Mouse (Mus musculus) liver, adult 2 months (tissue): ENCODE data around the gene Gm49486. TPM values are rescaled to one million over a fixed set of nuclear protein-coding genes. Genes with fewer than 3 reads are reported as not detected.

Experiments
- DNase-seq: peaks from one replicate; pipeline ENCODE4 v3.0.0-alpha.2; 2011; ENCODE audit warnings: low read depth, low spot score; ENCODE audit errors: extremely low read depth
- H3K27ac ChIP-seq: fragments of 200-500 bp; replicated peaks from 2 replicates; pipeline ENCODE4 v1.5.1; 2012; ENCODE audit warnings: low read depth, mild to moderate bottlenecking, control low read depth, inconsistent platforms, low read length; ENCODE audit not compliant: insufficient read depth
- H3K27me3 ChIP-seq: fragments of 200-500 bp; 2 replicates; pipeline ENCODE4 v1.6.1; 2012; ENCODE audit warnings: mild to moderate bottlenecking, moderate library complexity, low read length, inconsistent platforms; ENCODE audit not compliant: control insufficient read depth, insufficient read depth
- H3K36me3 ChIP-seq: fragments of 200-500 bp; 2 replicates; pipeline ENCODE4 v1.6.1; 2012; ENCODE audit warnings: low read length, inconsistent platforms; ENCODE audit not compliant: control insufficient read depth, insufficient read depth
- H3K4me1 ChIP-seq: fragments of 200-500 bp; 2 replicates; pipeline ENCODE4 v1.6.1; 2011; ENCODE audit warnings: low read length; ENCODE audit not compliant: control insufficient read depth, insufficient read depth
- H3K4me3 ChIP-seq: fragments of 200-500 bp; 2 replicates; pipeline ENCODE4 v1.5.1; 2011; ENCODE audit warnings: low read depth, mild to moderate bottlenecking, control low read depth, low read length, moderate library complexity; ENCODE audit not compliant: insufficient read depth
- H3K79me2 ChIP-seq: fragments of 200-500 bp; 2 replicates; pipeline ENCODE4 v1.6.1; 2012; ENCODE audit warnings: inconsistent platforms, mild to moderate bottlenecking, low read length, moderate library complexity; ENCODE audit not compliant: control insufficient read depth, insufficient read depth
- H3K9ac ChIP-seq: fragments of 200-500 bp; 2 replicates; pipeline ENCODE4 v1.6.1; 2012; ENCODE audit warnings: low read depth, mild to moderate bottlenecking, control low read depth, inconsistent platforms, low read length
- CTCF ChIP-seq: fragments of 200-500 bp; IDR thresholded peaks from 2 replicates; pipeline ENCODE4 v1.5.1; 2011; ENCODE audit warnings: low read depth, low read length, control low read depth
- POLR2A ChIP-seq: fragments of 200-500 bp; IDR thresholded peaks from 2 replicates; pipeline ENCODE4 v1.6.1; 2011; ENCODE audit warnings: low read length, control low read depth; ENCODE audit not compliant: insufficient read depth; ENCODE audit errors: extremely low read depth
- WGBS: fragments of 180-500 bp; shearing (Covaris S2); methylation state at CpG from one replicate; pipeline ENCODE4 v1.1.7; 2018; 5-methylcytosine and 5-hydroxymethylcytosine counted together
- polyA plus RNA-seq: library from polyadenylated mRNA; depleted of rRNA; stranded (reverse); fragments of >200 nt; gene quantifications from 2 replicates; pipeline ENCODE4 v1.2.3, GENCODE M21; 2012
- total RNA-seq: library from RNA; depleted of rRNA; stranded (reverse); fragments of >200 nt; gene quantifications from 2 replicates; pipeline ENCODE4 v1.2.3, GENCODE M21; 2014

Gm49486 gene
- total and polyA plus RNA-seq, 2 experiments: not detected

- DNase-seq: no peak
- no peak overlapping the region for H3K4me3 ChIP-seq
- H3K79me2 ChIP-seq: no peaks in the 10 kb centered on the region
- 57% methylated on average over 13 of the region's 13 CpGs for WGBS
- H3K27ac ChIP-seq: no peak overlapping the region
- H3K36me3 ChIP-seq: no peaks in the 10 kb centered on the region
- TF ChIP-seq CTCF (no peak), POLR2A (no peak)
- H3K27me3 ChIP-seq: no peaks in the 10 kb centered on the region
- H3K9ac ChIP-seq: no peak overlapping the region
- no peaks in the 10 kb centered on the region for H3K4me1 ChIP-seq
Measured at GRCm38 (mm10) chr15:79201491-79202150, 27.6 kb upstream of the Gm49486 start.

GRCm38 (mm10) chr15:79202575-79202974 lies 26.6 kb upstream of the Gm49486 start:
- DNase-seq: no peak
- no peaks in the 10 kb centered on the region for H3K36me3 ChIP-seq
- H3K27me3 ChIP-seq: no peaks in the 10 kb centered on the region
- H3K79me2 ChIP-seq: no peaks in the 10 kb centered on the region
- no peaks in the 10 kb centered on the region for H3K4me1 ChIP-seq
- H3K4me3 ChIP-seq: no peak overlapping the region
- 60% methylated on average over 10 of the region's 10 CpGs for WGBS
- no peak overlapping the region for H3K9ac ChIP-seq
- no peak overlapping the region for H3K27ac ChIP-seq
- no peak for TF ChIP-seq POLR2A
- no peak for TF ChIP-seq CTCF

- Histone ChIP-seq H3K27ac (no peak overlapping the region), H3K79me2 (no peaks in the 10 kb centered on the region), H3K4me1 (no peaks in the 10 kb centered on the region), H3K36me3 (no peaks in the 10 kb centered on the region), H3K27me3 (no peaks in the 10 kb centered on the region), H3K4me3 (no peak overlapping the region), H3K9ac (no peak overlapping the region)
- TF ChIP-seq POLR2A (no peak), CTCF (no peak)
- DNase-seq: no peak
- WGBS: 82% methylated on average over 6 of the region's 6 CpGs
Measured at GRCm38 (mm10) chr15:79208211-79208610, 21.0 kb upstream of the Gm49486 start.

GRCm38 (mm10) chr15:79208758-79209439 lies 20.3 kb upstream of the Gm49486 start:
- Histone ChIP-seq H3K36me3 (no peaks in the 10 kb centered on the region), H3K4me3 (peak overlapping the region; percentile 35; the same call in 1 of the 2 replicates), H3K27ac (no peak overlapping the region), H3K27me3 (no peaks in the 10 kb centered on the region), H3K9ac (no peak overlapping the region), H3K4me1 (no peaks in the 10 kb centered on the region), H3K79me2 (no peaks in the 10 kb centered on the region)
- WGBS: 84% methylated on average over 27 of the region's 27 CpGs
- no peak for TF ChIP-seq CTCF
- no peak for TF ChIP-seq POLR2A
- DNase-seq: no peak

- no peak for DNase-seq
- no peaks in the 10 kb centered on the region for H3K4me1 ChIP-seq
- no peak overlapping the region for H3K4me3 ChIP-seq
- no peaks in the 10 kb centered on the region for H3K27me3 ChIP-seq
- TF ChIP-seq CTCF (no peak), POLR2A (no peak)
- no peak overlapping the region for H3K27ac ChIP-seq
- H3K36me3 ChIP-seq: no peaks in the 10 kb centered on the region
- 80% methylated on average over 2 of the region's 2 CpGs for WGBS
- H3K79me2 ChIP-seq: no peaks in the 10 kb centered on the region
- H3K9ac ChIP-seq: no peak overlapping the region
Measured at GRCm38 (mm10) chr15:79210357-79210756, 18.8 kb upstream of the Gm49486 start.

- no peak for TF ChIP-seq CTCF
- no peak for TF ChIP-seq POLR2A
- DNase-seq: no peak
- H3K79me2 ChIP-seq: no peaks in the 10 kb centered on the region
- no peak overlapping the region for H3K9ac ChIP-seq
- no peaks in the 10 kb centered on the region for H3K36me3 ChIP-seq
- no peak overlapping the region for H3K27ac ChIP-seq
- H3K4me1 ChIP-seq: no peaks in the 10 kb centered on the region
- WGBS: 95% methylated on average over 26 of the region's 26 CpGs
- H3K4me3 ChIP-seq: no peak overlapping the region
- no peaks in the 10 kb centered on the region for H3K27me3 ChIP-seq
Measured at GRCm38 (mm10) chr15:79212750-79213446, 16.3 kb upstream of the Gm49486 start.
